In genomic region chr16:37752876-37753275, GRCm38 (mm10) we compare ENCODE assay signal across 10 mouse cellular contexts. TPM values are rescaled to one million over a fixed set of nuclear protein-coding genes. Genes with fewer than 3 reads are reported as not detected.
A peak's percentile ranks its signal among the peaks of the same experiment; 100 is the strongest.
DNase-seq lines count a peak whose midpoint lies in the region; ATAC-seq lines count a peak whose summit lies in the region.
"Had no signal": no experiment of that assay in that cellular context is flagged by ENCODE, and none has a peak within 500 bp of the region (broad histone marks: within the 10 kb centered on the region; RNA-seq: fewer than 3 reads in every experiment).

No protein-coding gene starts in this region.

- no peaks in the 10 kb centered on the region for H3K9me3 ChIP-seq in hindbrain, embryonic 12.5 days (replicated peaks)
- no peaks in the 10 kb centered on the region for H3K9me3 ChIP-seq in hindbrain, embryonic 11.5 days (ENCODE audit: control insufficient read depth, low read length)

- no peaks in the 10 kb centered on the region for H3K27me3 ChIP-seq in hindbrain, embryonic 12.5 days
- H3K27me3 ChIP-seq in hindbrain, embryonic 11.5 days (ENCODE audit: control insufficient read depth, insufficient read depth, low read length), result no peaks in the 10 kb centered on the region

- H3K4me1 ChIP-seq in hindbrain, embryonic 12.5 days, result peaks cover 6% of the 10 kb centered on the region; the same call in 1 of the 2 replicates
- H3K4me1 ChIP-seq in hindbrain, embryonic 11.5 days (replicated peaks; ENCODE audit: control insufficient read depth, insufficient read depth, low read length), result no peaks in the 10 kb centered on the region

- no peak overlapping the region for H3K9ac ChIP-seq in hindbrain, embryonic 12.5 days
- H3K9ac ChIP-seq in hindbrain, embryonic 11.5 days (ENCODE audit: low read depth, low read length), result no peak overlapping the region

- no peaks in the 10 kb centered on the region for H3K36me3 ChIP-seq in hindbrain, embryonic 12.5 days
- no peaks in the 10 kb centered on the region for H3K36me3 ChIP-seq in hindbrain, embryonic 11.5 days (ENCODE audit: control insufficient read depth, insufficient read depth, low read length)

- intact Hi-C loops in heart, postnatal 25 days (cut with DNase I), result loop anchor here (5.0 kb wide), 1 partner anchor 66 kb away; no protein-coding TSS in a partner anchor
- intact Hi-C loops in left cerebral cortex, postnatal 14 days (cut with DNase I), result no loop called here

- no peak overlapping the region for H3K4me2 ChIP-seq in hindbrain, embryonic 12.5 days (replicated peaks)
- no peak overlapping the region for H3K4me2 ChIP-seq in hindbrain, embryonic 11.5 days (replicated peaks; ENCODE audit: low read depth, low read length)

- WGBS in hindbrain, embryonic 12.5 days, result 24% methylated on average over 2 of the region's 2 CpGs
- WGBS in hindbrain, embryonic 11.5 days, result 26% methylated on average over 2 of the region's 2 CpGs

- H3K4me3 ChIP-seq in hindbrain, embryonic 12.5 days, result no peak overlapping the region
- H3K4me3 ChIP-seq in hindbrain, embryonic 11.5 days (ENCODE audit: low read depth, low read length), result no peak overlapping the region
- H3K4me3 ChIP-seq: heart, adult 2 months had no signal

- no peak for ATAC-seq in hindbrain, embryonic 12.5 days (ENCODE audit: low FRiP score)
- no peak for ATAC-seq in hindbrain, embryonic 11.5 days (ENCODE audit: low FRiP score)

- H3K27ac ChIP-seq in hindbrain, embryonic 12.5 days, result peak overlapping the region; percentile 19; the same call in 1 of the 2 replicates
- H3K27ac ChIP-seq in hindbrain, embryonic 11.5 days (ENCODE audit: low read depth, low read length), result no peak overlapping the region
- H3K27ac ChIP-seq: heart, adult 2 months had no signal

- DNase-seq in hindbrain, embryonic 11.5 days (ENCODE audit: low spot score), result no peak
- peak; percentile 33 for DNase-seq in embryo, embryonic 10.5 days (ENCODE audit: low spot score)
- DNase-seq in heart, postnatal 25 days (ENCODE audit: low spot score), result peak; percentile 34
- peak; percentile 68 for DNase-seq in lung, postnatal 10 days
- no peak for DNase-seq in left cerebral cortex, postnatal 14 days (ENCODE audit: low spot score in 2 of 2)
- no peak for DNase-seq in gastrocnemius, adult 18-20 months (ENCODE audit: low spot score)
- no peak for DNase-seq in cerebellum, postnatal 4 days (ENCODE audit: low spot score in 2 of 2)
- DNase-seq: layer of hippocampus, postnatal 36 days had no signal

RNA-seq across cellular contexts. Expression of gene Fstl1, which starts 23.8 kb away (rescaled TPM):
- polyA plus RNA-seq in hindbrain, embryonic 12.5 days (2016; fragmentation: Nextera tagmentation; extraction: Ambion mirVana), result 328 and 345 TPM in 2 replicates
- polyA plus RNA-seq in hindbrain, embryonic 11.5 days (2014; fragmentation: Nextera tagmentation; extraction: Ambion mirVana), result 231 and 271 TPM in 2 replicates
- total RNA-seq in heart, postnatal 25 days (2021), result 100 to 1,000 TPM; 107 to 122 TPM
- total RNA-seq in left cerebral cortex, postnatal 14 days (2021), result 10 to 100 TPM; 44.8 to 49.1 TPM
- total RNA-seq in gastrocnemius, adult 18-20 months (2021), result 10 to 100 TPM; 25.3 to 36.5 TPM

Comparison
In these comparisons a context has a peak if more than half of its experiments do, and no peak if none do; other contexts are left out.
1. DNase-seq: peak in embryo, embryonic 10.5 days (single experiment), heart, postnatal 25 days (single experiment) and lung, postnatal 10 days (single experiment); none in hindbrain, embryonic 11.5 days (single experiment), left cerebral cortex, postnatal 14 days (0 of 2), gastrocnemius, adult 18-20 months (single experiment) and cerebellum, postnatal 4 days (0 of 2).